Mouse (Mus musculus) neural tube, embryonic 13.5 days (tissue): Measurements from ENCODE around the gene Gm4064. TPM values are rescaled to one million over a fixed set of nuclear protein-coding genes. Genes with fewer than 3 reads are reported as not detected.
"Not testable (repeated sequence)": the region's sequence is repeated elsewhere in the genome, so short reads cannot be mapped to it uniquely, and the experiment has no call there.

ENCODE experiments used
- ATAC-seq: fragments of 200-750 bp; cut with Nextera tagmentation; 2 replicates; pipeline ENCODE4 v1.8.0; 2017; ENCODE audit warnings: low read depth, mild to moderate bottlenecking, moderate TSS enrichment, moderate library complexity
- H3K27ac ChIP-seq: fragments of 300-500 bp; sonication (generic); replicated peaks from 2 replicates; pipeline ENCODE4 v1.5.1; 2015; ENCODE audit warnings: moderate library complexity, mild to moderate bottlenecking, inconsistent platforms
- H3K27me3 ChIP-seq: fragments of 300-500 bp; sonication (generic); 2 replicates; pipeline ENCODE4 v1.6.1; 2015; ENCODE audit warnings: mild to moderate bottlenecking, inconsistent platforms
- H3K36me3 ChIP-seq: fragments of 300-500 bp; sonication (generic); 2 replicates; pipeline ENCODE4 v1.6.1; 2015; ENCODE audit warnings: mild to moderate bottlenecking, inconsistent platforms
- H3K4me1 ChIP-seq: fragments of 300-500 bp; sonication (generic); replicated peaks from 2 replicates; pipeline ENCODE4 v1.6.1; 2015; ENCODE audit warnings: inconsistent platforms
- H3K4me2 ChIP-seq: fragments of 300-500 bp; sonication (generic); 2 replicates; pipeline ENCODE4 v1.6.1; 2015; ENCODE audit warnings: inconsistent platforms, mild to moderate bottlenecking, moderate library complexity
- H3K4me3 ChIP-seq: fragments of 300-500 bp; sonication (generic); 2 replicates; pipeline ENCODE4 v1.5.1; 2015; ENCODE audit warnings: mild to moderate bottlenecking, inconsistent platforms
- H3K9ac ChIP-seq: fragments of 300-500 bp; sonication (generic); 2 replicates; pipeline ENCODE4 v1.6.1; 2015; ENCODE audit warnings: moderate library complexity, mild to moderate bottlenecking, inconsistent platforms
- H3K9me3 ChIP-seq: fragments of 300-500 bp; sonication (generic); 2 replicates; pipeline ENCODE4 v1.6.1; 2016; ENCODE audit warnings: inconsistent platforms
- WGBS: fragments of 180-500 bp; shearing (Covaris S2); methylation state at CpG from one replicate; pipeline ENCODE4 v1.1.7; 2015; 5-methylcytosine and 5-hydroxymethylcytosine counted together
- polyA plus RNA-seq: library from polyadenylated mRNA; unstranded; fragments of >200 nt; fragmentation: Nextera tagmentation; extraction: Ambion mirVana; gene quantifications from 2 replicates; pipeline ENCODE4 v1.2.1, GENCODE M21; 2015

The Gm4064 gene
- polyA plus RNA-seq, result 0.20 TPM in 1 of 2 replicates, not detected in the other

- no CpG with 5 or more reads among the region's 8 CpGs for WGBS
- not testable (repeated sequence) for H3K4me1 ChIP-seq, H3K9ac ChIP-seq, H3K9me3 ChIP-seq, H3K4me2 ChIP-seq, H3K4me3 ChIP-seq, H3K27me3 ChIP-seq, ATAC-seq, H3K36me3 ChIP-seq, H3K27ac ChIP-seq
Observed at GRCm38 (mm10) chrY:2796105-2796504, at the start of gene Gm4064. TSS of gene Gm4064 (minus strand) at chrY:2796205.

DNA sequence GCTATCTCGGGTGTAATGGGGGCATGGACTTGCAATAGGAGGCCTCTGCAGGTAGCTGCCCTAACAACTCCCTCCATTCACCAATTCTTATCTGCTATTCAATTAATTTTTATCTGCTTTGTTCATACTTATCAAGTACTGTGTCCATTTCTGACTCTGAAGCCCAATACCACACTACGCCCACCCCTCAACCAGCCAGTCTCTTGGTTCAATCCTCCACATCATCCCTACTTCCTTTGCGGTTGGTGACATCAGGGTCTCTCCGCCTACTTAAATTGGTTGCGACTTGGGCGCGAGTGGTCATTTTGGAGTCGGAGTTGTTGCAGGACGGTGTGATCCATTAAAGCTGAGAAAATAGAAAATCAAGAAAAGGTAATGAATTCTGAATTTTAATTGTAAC, 34.4 kb upstream of the Gm4064 start, which contains the start of the genes Rbmy and Gm10256:
Gene Rbmy (plus strand): TSS at position 301 of the 400 bp plus-strand sequence.
Gene Gm10256 (plus strand): TSS at position 320 of the 400 bp plus-strand sequence.
- ATAC-seq, H3K27ac ChIP-seq, H3K9me3 ChIP-seq, H3K36me3 ChIP-seq, H3K27me3 ChIP-seq, H3K9ac ChIP-seq, H3K4me3 ChIP-seq, H3K4me1 ChIP-seq, H3K4me2 ChIP-seq: not testable (repeated sequence)
- WGBS, result no CpG with 5 or more reads among the region's 9 CpGs

Other genes with a start within 250 kb of the Gm4064 start
- not detected in 2 replicates for gene H2al2c, start 197.1 kb downstream of the Gm4064 start, polyA plus RNA-seq
- not detected in 2 replicates for gene Sry, start 132.5 kb downstream of the Gm4064 start, polyA plus RNA-seq
- not detected in 2 replicates for gene H2al2b, start 75.5 kb downstream of the Gm4064 start, polyA plus RNA-seq
- gene Rbmy, start 34.5 kb upstream of the Gm4064 start, polyA plus RNA-seq, result not detected in 2 replicates
- not detected in 2 replicates for gene Gm10256, start 34.5 kb upstream of the Gm4064 start, polyA plus RNA-seq
- not detected in 2 replicates for gene Gm10352, start 104.8 kb upstream of the Gm4064 start, polyA plus RNA-seq
- gene Gm29289, start 136.4 kb upstream of the Gm4064 start, polyA plus RNA-seq, result not detected in 2 replicates